Mouse (Mus musculus) heart, postnatal 0 days (tissue): ENCODE data around the gene Chrna4. TPM values are rescaled to one million over a fixed set of nuclear protein-coding genes. Genes with fewer than 3 reads are reported as not detected.

Experiments used
- ATAC-seq: fragments of 200-750 bp; cut with Nextera tagmentation; 2 replicates; pipeline ENCODE4 v1.8.0; 2017; ENCODE audit warnings: low read depth, moderate number of reproducible peaks, moderate library complexity; ENCODE audit not compliant: insufficient read depth
- DNase-seq: peaks from one replicate; pipeline ENCODE4 v3.0.0-alpha.2; 2016; ENCODE audit warnings: low spot score
- H3K27ac ChIP-seq: fragments of 300-500 bp; sonication (generic); 2 replicates; pipeline ENCODE4 v1.5.1; 2014; ENCODE audit warnings: low read depth, mild to moderate bottlenecking
- H3K27me3 ChIP-seq: fragments of 300-500 bp; sonication (generic); 2 replicates; pipeline ENCODE4 v1.6.1; 2014; ENCODE audit warnings: low read length, mixed read lengths; ENCODE audit not compliant: control insufficient read depth, insufficient read depth
- H3K36me3 ChIP-seq: fragments of 300-500 bp; sonication (generic); replicated peaks from 2 replicates; pipeline ENCODE4 v1.6.1; 2014; ENCODE audit warnings: low read length, mixed read lengths; ENCODE audit not compliant: control insufficient read depth, insufficient read depth
- H3K4me1 ChIP-seq: fragments of 300-500 bp; sonication (generic); 2 replicates; pipeline ENCODE4 v1.6.1; 2014; ENCODE audit warnings: antibody characterized with exemption; ENCODE audit not compliant: control insufficient read depth, insufficient read depth
- H3K4me2 ChIP-seq: fragments of 300-500 bp; sonication (generic); 2 replicates; pipeline ENCODE4 v1.6.1; 2014; ENCODE audit warnings: low read depth, mild to moderate bottlenecking, low read length, moderate library complexity
- H3K4me3 ChIP-seq: fragments of 300-500 bp; sonication (generic); 2 replicates; pipeline ENCODE4 v1.5.1; 2014; ENCODE audit warnings: low read depth, low read length
- H3K9ac ChIP-seq: fragments of 300-500 bp; sonication (generic); replicated peaks from 2 replicates; pipeline ENCODE4 v1.6.1; 2014; ENCODE audit warnings: low read depth, low read length, mixed read lengths
- H3K9me3 ChIP-seq: fragments of 300-500 bp; sonication (generic); replicated peaks from 2 replicates; pipeline ENCODE4 v1.6.1; 2016; ENCODE audit warnings: low read length; ENCODE audit not compliant: control insufficient read depth
- CTCF ChIP-seq: IDR thresholded peaks from 2 replicates; pipeline ENCODE4 v1.5.1; 2016; ENCODE audit warnings: antibody characterized with exemption, control low read depth, low read depth
- EP300 ChIP-seq: IDR thresholded peaks from 2 replicates; pipeline ENCODE4 v1.6.1; 2016; ENCODE audit warnings: antibody characterized with exemption, low read depth
- WGBS: fragments of 180-500 bp; shearing (Covaris S2); extraction: QIAGEN DNeasy Blood & Tissue Kit; methylation state at CpG from one replicate; pipeline ENCODE4 v1.1.7; 2014; 5-methylcytosine and 5-hydroxymethylcytosine counted together
- polyA plus RNA-seq: library from polyadenylated mRNA; unstranded; fragments of >200 nt; fragmentation: Nextera tagmentation; extraction: Ambion mirVana; gene quantifications from 2 replicates; pipeline ENCODE4 v1.2.1, GENCODE M21; 2015
- total RNA-seq: library from RNA; depleted of rRNA; stranded (reverse); fragments of >200 nt; gene quantifications from 2 replicates; pipeline ENCODE4 v1.2.3, GENCODE M21; 2014; ENCODE audit warnings: low replicate concordance

The Chrna4 gene
- total and polyA plus RNA-seq, 2 experiments from 2014 or later: 0.05 TPM; not detected in 1

DNA sequence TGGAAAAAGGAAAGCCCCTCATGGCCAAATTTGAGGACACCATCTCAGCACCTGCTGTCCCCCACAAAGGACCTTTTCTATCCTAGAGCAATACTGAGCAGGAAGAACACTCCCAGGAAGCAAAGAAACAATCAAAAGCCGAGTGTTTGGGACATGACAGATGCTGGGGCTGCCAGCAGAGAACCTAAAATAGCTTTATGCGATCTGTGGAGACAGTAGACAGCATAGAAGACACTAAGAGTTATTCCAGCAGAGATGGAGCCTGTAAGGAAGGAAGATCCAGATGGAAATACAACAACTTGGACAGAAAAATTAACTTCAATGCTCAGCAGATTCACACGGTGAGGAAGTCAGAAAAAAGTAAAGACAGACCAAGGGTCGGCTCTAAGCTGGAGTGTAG, 22.5 kb upstream of the Chrna4 start:
- no peaks in the 10 kb centered on the region for H3K36me3 ChIP-seq
- no peaks in the 10 kb centered on the region for H3K4me1 ChIP-seq
- ATAC-seq: no peak
- no peak overlapping the region for H3K4me3 ChIP-seq
- no peak for TF ChIP-seq CTCF
- no peak for TF ChIP-seq EP300
- no peak overlapping the region for H3K27ac ChIP-seq
- H3K9me3 ChIP-seq: no peaks in the 10 kb centered on the region
- H3K27me3 ChIP-seq: peaks cover 11% of the 10 kb centered on the region; the same call in 1 of the 2 replicates
- H3K9ac ChIP-seq: no peak overlapping the region
- no peak for DNase-seq
- WGBS: 39% methylated on average over 4 of the region's 4 CpGs
- no peak overlapping the region for H3K4me2 ChIP-seq

DNA sequence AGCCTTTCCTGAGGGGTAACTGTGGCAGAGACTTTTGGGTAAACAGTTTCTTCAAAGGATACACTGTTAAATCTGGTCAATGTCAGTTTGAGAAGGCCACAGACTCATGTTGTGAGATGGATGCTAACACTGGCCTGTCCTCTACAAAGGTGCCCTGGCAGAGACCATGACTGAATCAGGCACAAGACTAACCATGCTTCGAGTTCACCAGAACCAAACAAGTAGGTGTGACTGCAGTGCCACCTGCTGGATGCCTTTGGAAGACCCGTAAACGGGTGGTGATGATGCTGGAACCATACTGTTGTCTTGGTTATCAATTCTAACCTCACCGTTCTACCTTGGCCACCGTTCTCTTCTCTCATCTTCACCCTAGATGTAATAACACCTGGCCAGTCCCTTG, 16.8 kb upstream of the Chrna4 start:
- H3K27me3 ChIP-seq: peaks cover 19% of the 10 kb centered on the region
- H3K4me1 ChIP-seq: no peaks in the 10 kb centered on the region
- TF ChIP-seq CTCF (peak; percentile 88), EP300 (no peak)
- H3K4me2 ChIP-seq: no peak overlapping the region
- H3K9me3 ChIP-seq: no peaks in the 10 kb centered on the region
- H3K9ac ChIP-seq: no peak overlapping the region
- WGBS: 21% methylated on average over 5 of the region's 5 CpGs
- H3K27ac ChIP-seq: no peak overlapping the region
- no peak overlapping the region for H3K4me3 ChIP-seq
- peak; percentile 50 for DNase-seq
- peak; percentile 30; the same call in 1 of the 2 replicates for ATAC-seq
- no peaks in the 10 kb centered on the region for H3K36me3 ChIP-seq

DNA sequence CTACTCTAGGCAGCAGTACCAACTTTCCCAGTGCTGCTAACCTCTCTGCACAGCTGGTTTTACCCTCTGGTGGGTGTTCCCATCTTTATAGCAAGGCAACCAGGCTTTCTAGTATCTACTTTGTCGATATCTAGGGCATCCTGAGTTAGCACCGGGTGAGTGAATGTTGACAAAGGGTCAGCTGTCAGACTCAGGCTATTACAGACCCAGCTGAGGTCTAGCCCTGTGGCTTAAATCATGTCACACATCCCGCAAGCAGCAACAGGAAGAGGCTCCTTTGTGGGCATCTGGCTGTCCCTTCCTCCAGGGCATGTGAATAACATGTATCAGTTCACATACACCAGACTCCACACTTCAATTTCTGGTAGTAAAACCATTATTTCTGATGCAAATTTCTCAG, 14.8 kb upstream of the Chrna4 start:
- H3K4me1 ChIP-seq: no peaks in the 10 kb centered on the region
- WGBS: 32% methylated on average over 3 of the region's 3 CpGs
- ATAC-seq (no peak), DNase-seq (no peak)
- H3K27ac ChIP-seq: no peak overlapping the region
- H3K36me3 ChIP-seq: no peaks in the 10 kb centered on the region
- H3K9me3 ChIP-seq: no peaks in the 10 kb centered on the region
- no peak for TF ChIP-seq EP300
- TF ChIP-seq CTCF: no peak
- H3K4me3 ChIP-seq: no peak overlapping the region
- no peak overlapping the region for H3K4me2 ChIP-seq
- H3K27me3 ChIP-seq: peaks cover 22% of the 10 kb centered on the region
- H3K9ac ChIP-seq: no peak overlapping the region

DNA sequence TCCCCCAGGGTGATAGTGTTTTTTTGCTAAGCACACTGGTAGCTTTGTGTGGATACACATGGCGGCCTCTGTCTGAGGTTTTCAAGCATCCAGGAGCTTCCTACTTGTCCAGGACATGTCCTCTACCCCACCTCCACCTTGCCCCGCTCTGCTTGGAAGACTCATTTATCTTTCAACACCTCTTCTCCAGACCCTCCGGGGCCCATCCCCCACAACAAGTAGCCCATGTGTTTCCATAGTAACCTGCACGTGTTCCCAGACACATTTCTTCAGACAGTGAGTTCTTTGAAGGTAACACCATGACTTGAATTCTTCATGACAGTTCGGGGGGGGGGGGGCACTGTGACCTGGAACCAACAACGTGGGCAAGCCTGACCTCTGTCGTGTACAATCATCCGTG, 14.0 kb upstream of the Chrna4 start:
- Histone ChIP-seq H3K36me3 (no peaks in the 10 kb centered on the region), H3K9ac (no peak overlapping the region), H3K4me3 (no peak overlapping the region), H3K27ac (no peak overlapping the region), H3K4me1 (no peaks in the 10 kb centered on the region), H3K27me3 (peaks cover 20% of the 10 kb centered on the region), H3K9me3 (no peaks in the 10 kb centered on the region), H3K4me2 (no peak overlapping the region)
- WGBS: 40% methylated on average over 8 of the region's 8 CpGs
- no peak for DNase-seq
- TF ChIP-seq CTCF: no peak
- TF ChIP-seq EP300: no peak
- no peak for ATAC-seq

DNA sequence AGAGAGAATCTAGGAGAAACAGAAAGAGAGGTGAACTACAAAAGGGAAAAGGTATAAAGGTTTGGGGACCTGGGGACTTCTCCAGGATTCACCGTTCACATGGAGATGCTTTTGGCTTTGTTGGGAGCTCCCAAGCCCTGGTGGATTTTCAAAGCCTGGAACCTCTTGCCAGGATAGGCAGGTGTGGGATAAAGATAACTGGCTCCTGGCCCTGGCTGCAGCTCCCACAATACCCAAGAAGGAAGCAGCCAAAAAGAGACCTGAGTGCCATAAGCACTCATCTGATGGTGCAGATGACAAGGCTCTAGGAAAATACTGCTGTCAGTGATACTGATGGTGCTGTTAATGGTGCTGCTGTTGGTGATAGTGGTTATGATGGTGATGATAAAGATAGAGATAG, 8.8 kb upstream of the Chrna4 start:
- no peak for ATAC-seq
- Histone ChIP-seq H3K36me3 (no peaks in the 10 kb centered on the region), H3K27me3 (peaks cover 34% of the 10 kb centered on the region), H3K4me2 (no peak overlapping the region), H3K27ac (no peak overlapping the region), H3K9me3 (no peaks in the 10 kb centered on the region), H3K4me1 (no peaks in the 10 kb centered on the region), H3K9ac (no peak overlapping the region), H3K4me3 (no peak overlapping the region)
- DNase-seq: no peak
- TF ChIP-seq CTCF: no peak
- TF ChIP-seq EP300: no peak
- WGBS: 94% methylated on average over 1 of the region's 1 CpGs

DNA sequence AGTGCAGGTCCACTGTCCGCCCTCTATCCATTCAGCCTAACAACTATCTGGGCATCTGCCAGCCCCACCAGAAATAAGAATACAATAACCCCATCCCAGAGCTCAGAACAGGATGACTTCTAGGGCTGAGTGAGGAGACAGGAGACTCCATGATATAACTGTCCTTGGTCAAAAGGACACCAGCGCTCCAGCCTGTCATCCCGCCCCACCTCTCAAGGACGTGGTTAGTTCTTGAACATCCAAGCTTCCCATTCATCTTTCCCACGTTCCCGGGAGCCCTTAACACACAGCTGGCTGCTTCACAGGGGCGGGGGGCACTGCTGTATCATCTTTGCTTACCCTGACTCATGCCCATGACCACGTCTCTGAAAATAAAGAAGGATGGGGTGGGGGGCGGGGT, 5.6 kb upstream of the Chrna4 start:
- no peak overlapping the region for H3K9ac ChIP-seq
- no peak overlapping the region for H3K27ac ChIP-seq
- H3K4me2 ChIP-seq: no peak overlapping the region
- H3K4me1 ChIP-seq: no peaks in the 10 kb centered on the region
- H3K36me3 ChIP-seq: no peaks in the 10 kb centered on the region
- TF ChIP-seq EP300 (no peak), CTCF (no peak)
- no peak overlapping the region for H3K4me3 ChIP-seq
- H3K27me3 ChIP-seq: peaks cover 28% of the 10 kb centered on the region
- WGBS: 76% methylated on average over 9 of the region's 9 CpGs
- no peaks in the 10 kb centered on the region for H3K9me3 ChIP-seq
- DNase-seq (no peak), ATAC-seq (no peak)
